Mouse (Mus musculus) c-Kit-negative CD71-positive TER-119-positive erythroid progenitor cells, embryonic 14.5 days (primary cell): Measurements from ENCODE around the gene Nrxn3.

ENCODE experiments used
- DNase-seq: peaks from one replicate; pipeline ENCODE4 v3.0.0-alpha.2; 2013; ENCODE audit warnings: low read depth, low spot score

Nrxn3 gene

DNA sequence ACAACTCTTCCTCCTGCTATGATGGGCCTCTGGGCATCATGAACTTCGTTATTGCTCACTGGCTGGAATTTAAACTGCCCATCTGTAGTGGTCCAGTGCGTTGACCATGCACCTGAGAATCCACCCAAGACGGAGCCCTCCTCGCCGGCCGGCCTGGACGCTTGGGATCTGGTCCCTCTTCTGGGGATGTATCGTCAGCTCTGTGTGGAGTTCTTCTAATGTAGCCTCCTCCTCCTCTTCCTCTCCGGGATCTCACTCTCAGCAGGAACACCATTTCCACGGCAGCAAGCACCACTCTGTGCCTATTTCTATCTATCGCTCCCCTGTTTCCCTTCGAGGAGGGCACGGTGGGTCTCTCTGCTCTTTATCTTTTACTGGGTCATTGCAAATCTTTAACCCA lies 1090.6 kb downstream of the Nrxn3 start:
- no peak for DNase-seq

DNA sequence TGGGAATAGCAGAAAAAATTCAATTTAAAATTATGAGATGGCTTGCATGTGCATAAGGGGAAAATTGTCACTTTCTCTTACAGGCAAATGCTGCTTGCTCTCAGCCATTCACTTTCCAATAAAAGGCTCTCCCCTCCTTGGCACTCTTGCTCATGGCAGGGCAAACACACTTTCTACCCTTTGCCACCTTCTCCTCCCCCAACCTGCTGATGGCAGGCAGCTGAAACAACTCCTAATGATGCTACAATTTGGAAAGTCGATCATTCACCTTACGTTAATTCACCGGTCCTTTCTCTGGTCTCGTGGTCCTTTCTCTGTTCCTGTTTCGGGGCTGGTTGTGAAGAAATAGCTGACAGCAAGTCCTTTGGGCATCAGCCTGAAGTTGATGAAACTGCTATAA lies 1091.0 kb downstream of the Nrxn3 start:
- no peak for DNase-seq

DNA sequence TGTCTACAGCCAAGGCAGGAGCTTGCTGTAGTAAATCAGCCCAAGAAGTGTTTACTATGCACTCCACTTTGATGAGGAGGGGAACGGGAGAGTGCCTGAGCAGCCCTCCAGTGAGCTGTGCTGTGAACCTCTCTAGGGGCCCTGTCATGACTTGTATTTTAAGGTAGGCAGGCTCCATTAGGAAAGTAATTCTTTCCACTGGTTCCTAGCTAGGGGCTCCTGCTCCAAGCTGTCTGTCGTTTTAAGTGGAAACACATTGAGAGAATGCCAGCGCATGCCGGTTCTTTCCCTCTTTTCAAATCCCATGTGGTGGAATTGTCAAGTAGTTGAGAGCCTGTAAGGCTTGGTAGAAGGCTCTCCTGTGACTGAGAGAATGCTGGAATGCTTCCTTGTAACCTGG lies 1091.9 kb downstream of the Nrxn3 start:
- DNase-seq, result no peak

DNA sequence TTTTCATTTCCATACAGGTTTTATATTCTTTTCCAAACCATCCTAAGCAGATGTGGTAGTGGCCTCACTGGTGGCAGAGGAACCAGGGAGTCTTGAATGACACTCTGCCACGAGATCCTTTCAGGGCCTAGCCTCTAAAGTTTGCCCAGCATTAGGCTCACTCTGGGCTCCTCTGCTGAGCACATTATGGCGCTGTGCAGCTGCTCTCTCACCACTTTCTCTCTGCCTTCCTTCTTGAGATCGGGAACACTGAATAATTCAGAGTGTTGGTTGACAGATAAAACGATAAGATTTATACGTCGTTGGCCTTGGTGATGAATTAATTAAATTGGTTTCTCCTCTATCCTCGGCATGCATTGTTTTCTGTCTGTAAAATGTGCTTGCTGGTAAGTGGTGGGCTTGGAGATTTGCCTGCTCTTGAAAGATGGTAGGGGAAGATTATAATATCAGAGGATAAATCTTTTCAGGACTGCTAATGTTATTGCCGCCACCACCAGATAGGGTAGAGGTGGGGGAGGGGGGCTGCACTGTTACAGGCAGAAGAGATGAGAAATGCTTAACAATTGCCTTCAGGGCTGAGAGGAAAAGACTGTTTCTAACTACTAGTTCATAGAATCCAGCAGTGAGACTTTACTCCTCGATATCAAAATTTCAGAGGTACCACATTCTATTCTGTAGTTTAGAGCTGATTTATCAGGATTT lies 1094.5 kb downstream of the Nrxn3 start:
- DNase-seq, result no peak

DNA sequence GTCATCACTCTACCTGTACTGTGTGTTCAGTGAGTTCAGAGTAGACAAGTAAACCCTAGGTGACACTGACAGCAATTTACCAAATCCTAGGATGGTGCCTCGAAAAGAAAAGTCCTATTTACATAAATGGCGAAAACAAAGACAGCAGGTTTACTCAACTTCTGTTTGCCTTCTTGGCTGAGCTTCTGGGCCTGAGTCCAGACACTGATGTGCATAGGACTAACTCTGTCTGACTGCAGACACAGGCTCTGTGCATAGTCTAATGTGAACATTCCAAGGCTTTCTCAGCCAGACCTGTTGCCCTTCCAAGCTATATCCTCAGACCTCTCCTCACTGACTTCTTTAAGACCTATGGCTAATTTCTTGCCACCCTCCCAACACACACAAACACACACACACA lies 1095.5 kb downstream of the Nrxn3 start:
- DNase-seq, result no peak

DNA sequence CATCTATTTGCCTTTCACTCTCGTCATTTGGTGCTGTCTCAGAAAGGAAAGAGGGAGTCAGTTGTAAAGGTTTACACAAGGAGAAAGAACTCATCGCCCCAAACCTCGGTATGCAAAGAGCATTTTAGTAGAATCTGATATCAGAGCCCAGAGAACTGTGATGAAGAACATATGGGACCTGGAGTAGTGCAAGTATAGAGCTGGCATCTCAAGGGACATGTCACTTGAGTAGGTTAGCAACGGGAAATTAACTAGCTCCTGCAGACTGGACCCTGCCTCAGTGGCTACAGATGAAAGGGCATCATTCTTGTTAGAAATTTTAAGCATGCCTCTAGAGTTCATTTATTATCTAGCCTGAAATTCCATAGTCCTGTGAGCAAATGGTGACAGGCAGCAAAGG lies 1099.5 kb downstream of the Nrxn3 start:
- DNase-seq, result no peak

DNA sequence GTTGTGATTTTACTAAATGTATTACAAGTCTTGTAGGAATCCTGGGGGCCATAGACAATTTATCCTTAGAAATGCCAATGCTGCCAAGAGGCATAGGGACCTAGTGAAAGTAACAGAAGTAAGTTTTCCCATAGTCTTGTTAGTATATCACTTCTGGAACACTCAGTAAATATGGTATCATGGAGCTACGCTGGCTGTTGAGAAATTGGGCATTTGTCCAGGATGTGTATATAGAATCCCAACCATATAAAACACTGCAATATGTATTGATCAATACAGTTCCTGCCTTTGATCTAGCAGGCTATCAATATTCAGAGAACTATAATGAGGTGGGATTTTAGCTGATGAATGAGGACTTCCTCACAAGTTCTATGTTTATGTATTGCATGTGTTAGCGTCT lies 1107.3 kb downstream of the Nrxn3 start:
- no peak for DNase-seq

DNA sequence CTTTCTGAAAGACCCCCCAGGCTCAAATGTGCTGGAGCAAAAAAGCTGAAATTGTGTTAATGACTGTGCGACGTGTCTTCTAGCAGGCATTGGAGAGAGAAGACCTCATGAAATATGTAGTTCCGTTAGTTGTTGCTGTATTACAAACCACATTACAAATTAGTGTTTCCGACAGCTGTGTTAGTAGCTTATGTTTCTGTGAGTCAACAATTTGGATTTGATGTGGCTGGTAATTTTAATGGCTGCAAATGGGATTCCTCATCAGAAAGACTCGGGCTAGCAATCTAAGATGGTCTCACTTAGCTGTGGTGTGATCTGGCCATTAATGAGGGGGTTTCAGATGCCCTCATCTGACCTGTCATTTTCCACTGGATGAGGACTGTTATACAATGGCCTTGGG lies 1107.7 kb downstream of the Nrxn3 start:
- DNase-seq, result no peak

DNA sequence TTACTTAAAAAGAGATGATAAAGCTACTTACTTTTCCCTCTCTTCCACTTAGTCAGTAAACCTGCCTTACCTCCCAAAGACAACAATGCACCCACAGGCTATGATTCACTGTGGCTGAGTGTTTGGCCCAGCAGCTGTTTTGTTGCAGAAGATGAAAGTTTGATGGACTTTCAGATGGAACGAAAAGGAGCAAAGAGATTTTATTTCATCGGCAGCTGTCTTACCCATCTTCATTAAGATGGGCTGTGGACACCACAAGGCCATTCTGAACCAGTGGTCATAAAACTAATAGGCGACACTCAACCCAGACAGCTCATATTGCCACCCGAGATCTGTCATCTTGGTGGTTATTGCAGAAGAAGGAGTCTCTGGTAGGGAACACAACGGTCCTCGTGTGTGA lies 1108.6 kb downstream of the Nrxn3 start:
- DNase-seq, result no peak

DNA sequence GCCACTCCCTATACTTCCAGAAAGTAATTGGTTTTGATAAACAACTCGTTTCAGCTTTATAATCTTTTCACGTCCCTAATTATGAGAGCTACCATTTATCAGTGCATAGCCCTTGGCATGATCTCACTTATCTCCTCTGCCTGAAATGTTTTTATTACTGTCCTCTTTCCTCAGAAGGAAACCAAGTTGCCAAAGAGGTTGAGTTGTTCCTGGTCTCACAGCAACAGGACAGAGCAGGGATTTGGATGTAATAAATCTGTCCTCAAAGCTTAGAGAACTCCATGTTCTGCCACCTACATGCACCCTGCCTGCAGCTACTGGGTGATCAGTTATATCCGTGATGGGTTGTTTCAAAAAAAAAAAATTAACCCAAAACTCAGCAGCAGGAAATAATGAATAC lies 1113.6 kb downstream of the Nrxn3 start:
- DNase-seq, result no peak

DNA sequence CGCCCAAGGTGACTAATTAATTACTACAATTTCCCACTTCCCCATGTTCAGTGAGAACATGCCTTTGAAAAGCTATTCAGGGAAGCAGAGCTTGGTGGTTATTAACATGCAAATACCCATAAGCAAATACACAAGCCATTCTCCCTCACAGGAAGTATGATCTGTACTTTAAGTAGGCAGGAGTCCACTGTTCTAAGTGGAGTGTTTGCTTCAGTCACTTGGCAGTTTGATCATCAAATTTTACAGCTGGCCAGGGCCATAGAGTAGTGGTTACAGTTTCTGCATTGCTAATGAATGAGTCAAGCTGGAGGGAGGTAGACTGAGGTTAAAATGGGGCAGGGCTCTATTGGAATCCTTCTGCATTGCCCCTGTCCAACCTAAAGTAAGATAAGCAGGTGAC lies 1120.2 kb downstream of the Nrxn3 start:
- no peak for DNase-seq

DNA sequence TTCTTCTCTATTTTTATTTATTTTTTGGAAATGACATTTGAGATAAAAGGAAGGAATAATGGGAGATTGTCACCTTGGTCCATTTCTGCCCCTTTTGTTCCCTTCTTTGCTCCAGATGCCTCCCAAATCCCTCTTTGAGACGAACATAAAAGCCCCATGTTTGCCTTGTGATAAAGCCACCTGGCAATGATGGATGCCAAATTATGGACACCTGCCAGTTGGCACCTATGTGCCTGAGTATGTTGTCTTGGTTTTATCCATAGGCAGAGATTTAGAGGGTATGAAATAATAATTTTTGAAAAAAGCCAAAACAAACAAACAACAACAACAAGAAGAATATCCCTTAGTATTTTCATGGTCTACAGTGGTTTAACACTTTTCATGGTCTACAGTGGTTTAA lies 1125.4 kb downstream of the Nrxn3 start:
- DNase-seq, result no peak

DNA sequence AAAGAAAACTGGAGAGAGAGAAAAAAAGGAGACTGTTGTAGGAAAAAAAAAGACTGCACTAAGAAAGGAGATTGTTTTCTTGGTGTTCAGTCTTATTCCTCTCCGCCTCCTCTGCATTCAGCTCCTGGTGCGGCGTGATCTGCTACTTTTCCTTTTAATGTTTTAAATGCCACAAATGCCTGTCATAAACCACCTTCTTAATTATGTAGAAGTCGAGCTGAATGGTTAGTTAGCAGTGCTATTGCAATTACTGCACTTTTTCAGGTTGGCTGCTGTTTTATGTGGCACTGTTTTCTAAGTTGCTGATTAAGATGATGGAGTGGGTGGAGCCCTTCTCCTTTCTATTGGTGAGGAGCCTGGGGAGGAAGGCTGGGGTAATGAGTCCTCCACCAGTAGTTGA lies 1131.7 kb downstream of the Nrxn3 start:
- no peak for DNase-seq

DNA sequence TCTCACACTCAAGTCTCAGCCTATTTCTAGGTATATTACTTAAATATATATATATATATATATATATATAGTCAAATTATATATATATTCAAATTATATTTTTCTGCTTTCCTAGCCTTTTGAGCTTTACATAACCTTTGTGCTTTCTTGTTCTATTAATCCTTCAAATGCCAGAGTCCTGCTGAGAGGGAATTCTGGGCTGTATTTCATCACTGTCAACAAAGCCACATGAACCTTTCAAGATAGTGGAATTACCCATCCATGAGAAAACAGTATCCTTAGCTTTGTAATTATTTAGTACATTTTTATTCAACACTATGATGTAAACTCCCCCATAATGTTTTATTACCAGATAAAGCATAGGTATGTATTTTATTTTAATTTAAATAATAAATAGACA lies 1144.4 kb downstream of the Nrxn3 start:
- DNase-seq, result no peak

DNA sequence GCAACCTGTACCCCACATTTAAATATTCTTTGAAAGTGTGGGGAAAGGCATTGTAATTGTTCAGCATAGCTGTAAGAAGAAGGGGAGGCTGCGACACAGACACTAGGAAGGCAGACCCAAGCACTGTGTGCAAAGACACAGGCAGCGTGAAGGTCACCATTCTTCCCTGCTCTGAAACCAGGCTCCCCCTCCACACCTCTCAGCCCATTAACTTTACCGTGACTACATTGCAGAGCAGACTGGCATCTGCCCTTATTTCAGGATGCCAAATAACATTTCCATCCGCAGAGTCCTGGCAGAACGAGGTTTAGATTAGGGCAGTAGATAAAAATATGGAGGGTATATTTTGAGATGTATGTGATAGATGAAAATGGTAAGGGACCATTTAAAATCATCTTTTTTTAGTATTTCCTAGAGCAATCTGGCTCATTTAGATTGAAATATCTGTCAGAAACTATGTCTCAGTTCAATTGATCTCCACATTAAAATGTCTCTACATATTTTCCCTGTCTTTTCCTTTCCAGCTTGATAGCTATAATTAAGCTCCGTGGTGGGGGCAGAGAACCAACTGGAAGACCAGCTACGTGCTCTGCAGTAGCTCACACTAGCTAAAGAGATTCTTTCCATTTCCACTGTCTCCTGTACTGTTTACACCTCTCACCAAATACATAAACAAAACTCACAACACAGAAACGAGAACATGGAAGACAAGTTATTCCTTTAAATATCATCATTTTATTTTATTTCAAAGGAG lies 1160.1 kb downstream of the Nrxn3 start:
- DNase-seq, result no peak

DNA sequence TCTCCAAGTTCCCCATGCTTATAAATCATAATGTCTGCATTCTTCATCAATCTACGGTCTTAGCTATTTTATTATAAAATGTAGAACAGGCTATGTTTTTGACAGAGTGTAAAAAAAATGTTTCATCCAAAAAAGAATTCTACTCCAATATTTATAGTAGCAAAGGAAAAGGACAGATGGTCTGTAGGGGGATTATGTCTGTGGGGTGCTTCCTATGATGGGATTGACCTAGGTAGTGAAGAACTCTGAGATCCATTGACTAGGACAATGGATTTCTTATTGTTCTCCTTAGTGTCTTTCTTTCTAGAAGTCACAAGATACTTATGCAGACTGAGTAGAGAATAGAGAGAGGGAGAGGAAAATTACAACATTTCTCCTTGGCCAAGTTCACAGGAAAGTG lies 1161.9 kb downstream of the Nrxn3 start:
- DNase-seq, result no peak

DNA sequence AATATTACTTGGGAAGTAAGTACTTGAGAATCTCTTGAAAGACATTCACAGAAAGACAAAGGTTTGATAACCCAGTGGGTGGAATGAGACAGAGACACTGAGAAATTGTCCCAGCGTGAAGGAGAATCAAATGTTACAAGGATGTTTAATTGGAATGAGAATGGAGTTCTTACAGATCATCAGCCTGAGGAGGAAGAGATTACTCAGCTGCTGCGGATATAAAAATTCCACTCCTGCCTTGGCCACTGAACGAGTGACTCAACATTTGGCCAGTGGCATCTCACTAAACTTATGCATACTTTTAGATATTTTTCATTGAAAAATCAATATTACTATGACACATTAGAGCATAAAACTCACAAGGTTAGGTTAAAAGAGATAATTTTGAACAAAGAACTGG lies 1166.0 kb downstream of the Nrxn3 start:
- no peak for DNase-seq

DNA sequence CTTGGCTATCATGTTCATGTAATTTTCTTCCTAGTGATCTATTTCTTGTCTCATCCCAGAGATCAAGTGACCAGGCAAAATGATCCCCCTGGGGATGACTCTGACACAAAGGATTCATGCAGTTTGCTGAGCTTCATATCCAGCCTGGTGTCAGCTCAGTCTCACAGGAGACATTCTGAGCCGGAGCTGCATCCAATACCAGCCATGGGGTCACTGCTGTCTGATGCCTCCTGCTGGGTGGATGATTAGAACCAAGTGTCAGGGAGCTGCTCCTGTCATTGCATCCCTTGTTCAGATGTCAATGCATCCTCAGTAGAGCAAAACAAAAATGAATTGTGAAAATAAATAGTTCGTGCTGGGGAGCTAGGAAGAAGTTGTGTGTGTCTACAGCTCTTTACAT lies 1174.2 kb downstream of the Nrxn3 start:
- no peak for DNase-seq

DNA sequence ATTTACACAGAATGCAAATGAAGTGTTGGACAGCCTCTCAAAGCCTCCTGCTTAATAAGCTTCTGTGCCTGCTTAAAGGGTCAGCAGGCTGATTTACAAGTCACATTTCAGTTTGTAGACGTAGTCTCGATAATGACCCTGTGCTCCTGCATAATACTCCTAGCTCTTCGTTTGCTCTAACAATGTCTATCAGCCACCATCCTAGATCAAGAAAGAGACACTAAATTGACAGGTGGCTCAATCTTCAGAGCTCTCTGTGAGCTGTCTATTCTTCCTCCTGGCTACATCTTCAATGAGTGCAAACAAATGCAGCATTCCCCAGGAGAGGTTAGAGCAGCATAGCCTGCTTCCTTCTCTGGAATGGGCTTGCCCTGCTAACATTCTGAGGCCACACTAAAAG lies 1186.9 kb downstream of the Nrxn3 start:
- no peak for DNase-seq

DNA sequence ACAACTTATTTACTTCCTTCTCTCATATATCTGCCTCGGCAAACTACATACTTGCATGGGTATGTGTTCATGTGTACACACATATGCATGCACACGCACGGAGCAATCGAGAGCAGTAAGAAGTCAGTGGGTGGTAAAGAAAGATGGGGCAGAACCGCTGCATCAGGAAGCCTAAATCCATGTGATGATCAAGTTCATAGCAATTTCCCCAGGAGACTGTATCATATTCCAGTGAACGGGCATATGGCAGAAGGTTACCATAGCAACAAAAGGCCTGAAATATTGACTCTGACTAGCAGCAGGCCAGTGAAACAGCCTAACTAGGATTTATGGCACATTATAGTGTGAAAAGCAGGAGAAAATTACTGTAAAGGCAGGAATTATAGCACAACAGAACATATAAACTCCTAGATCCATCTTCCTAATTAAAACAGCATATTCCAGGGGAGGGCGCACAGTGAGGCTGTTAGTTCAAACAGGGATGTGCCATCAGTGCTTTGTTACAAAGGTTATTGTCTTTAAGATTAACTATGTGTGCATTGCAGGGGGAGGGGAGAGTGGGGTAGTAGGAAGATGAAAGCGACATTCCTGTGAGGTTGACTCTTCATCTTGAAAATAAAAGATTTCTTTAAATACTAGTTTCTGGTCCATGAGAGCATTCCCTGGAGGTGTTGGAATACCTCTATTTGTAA lies 1195.6 kb downstream of the Nrxn3 start:
- no peak for DNase-seq

DNA sequence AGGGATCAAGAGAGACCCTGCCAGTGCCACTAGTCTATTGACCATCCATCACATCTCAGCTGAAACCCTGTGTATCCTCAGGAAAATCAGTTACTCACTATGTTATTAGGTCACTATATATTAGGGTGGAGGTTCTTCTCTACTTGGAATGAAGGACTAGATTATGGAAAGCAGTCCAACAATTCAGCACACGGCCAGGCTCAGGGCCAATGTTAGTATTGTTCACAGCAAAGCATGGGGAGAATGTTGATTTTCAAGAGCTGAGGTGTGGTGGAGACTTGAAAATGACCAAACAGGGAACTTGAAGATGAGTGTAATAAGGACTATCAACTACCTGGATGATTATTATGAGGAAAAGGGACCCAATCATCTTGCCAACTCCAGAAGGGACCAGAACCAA lies 1209.7 kb downstream of the Nrxn3 start:
- no peak for DNase-seq

DNA sequence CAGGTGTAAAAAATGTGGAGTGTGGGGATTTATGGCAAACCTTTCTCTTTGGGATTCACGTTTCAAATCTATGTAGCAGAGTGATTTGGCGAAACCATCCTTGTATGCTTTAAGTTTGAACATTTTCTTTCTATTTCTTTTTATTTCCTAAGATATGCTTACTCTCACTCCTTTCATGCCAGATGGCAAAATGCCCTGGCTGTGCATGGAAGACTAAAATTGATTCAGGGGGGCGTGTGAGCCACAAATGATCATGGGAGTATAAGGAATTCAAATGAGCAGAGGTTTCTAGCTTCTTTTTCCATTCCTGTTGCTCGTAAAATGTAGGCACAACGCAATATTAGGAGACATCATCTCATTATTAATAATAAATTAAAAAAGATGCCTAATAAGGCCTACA lies 1211.0 kb downstream of the Nrxn3 start:
- DNase-seq, result no peak

DNA sequence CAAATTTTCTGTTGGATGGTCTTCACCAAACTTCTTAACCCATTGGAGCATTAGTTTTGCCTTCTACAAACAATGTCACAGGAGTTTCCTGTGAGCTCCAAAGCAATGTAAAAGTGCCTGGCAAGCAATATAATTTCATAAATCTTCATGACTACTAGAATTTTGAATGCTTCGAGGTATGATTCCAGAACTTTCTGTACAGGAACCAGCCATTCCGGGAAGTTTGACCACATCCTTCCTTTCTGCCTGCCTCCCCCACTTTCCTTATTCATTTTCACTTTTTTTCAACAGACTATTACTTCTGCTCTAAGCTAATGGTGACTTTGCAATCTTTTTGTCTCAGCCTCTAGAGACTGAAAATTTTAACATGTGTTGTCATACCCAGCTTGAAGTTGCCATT lies 1218.1 kb downstream of the Nrxn3 start:
- DNase-seq, result no peak
